Mouse (Mus musculus) skeletal muscle tissue, postnatal 0 days (tissue): Measurements from ENCODE around the gene Ccdc14. TPM values are rescaled to one million over a fixed set of nuclear protein-coding genes. Genes with fewer than 3 reads are reported as not detected.

Experiments used
- polyA plus RNA-seq: library from polyadenylated mRNA; unstranded; fragments of >200 nt; fragmentation: Nextera tagmentation; extraction: Ambion mirVana; gene quantifications from 2 replicates; pipeline ENCODE4 v1.2.1, GENCODE M21; 2015

Ccdc14 gene
- polyA plus RNA-seq: 1.4 and 2.1 TPM in 2 replicates

DNA sequence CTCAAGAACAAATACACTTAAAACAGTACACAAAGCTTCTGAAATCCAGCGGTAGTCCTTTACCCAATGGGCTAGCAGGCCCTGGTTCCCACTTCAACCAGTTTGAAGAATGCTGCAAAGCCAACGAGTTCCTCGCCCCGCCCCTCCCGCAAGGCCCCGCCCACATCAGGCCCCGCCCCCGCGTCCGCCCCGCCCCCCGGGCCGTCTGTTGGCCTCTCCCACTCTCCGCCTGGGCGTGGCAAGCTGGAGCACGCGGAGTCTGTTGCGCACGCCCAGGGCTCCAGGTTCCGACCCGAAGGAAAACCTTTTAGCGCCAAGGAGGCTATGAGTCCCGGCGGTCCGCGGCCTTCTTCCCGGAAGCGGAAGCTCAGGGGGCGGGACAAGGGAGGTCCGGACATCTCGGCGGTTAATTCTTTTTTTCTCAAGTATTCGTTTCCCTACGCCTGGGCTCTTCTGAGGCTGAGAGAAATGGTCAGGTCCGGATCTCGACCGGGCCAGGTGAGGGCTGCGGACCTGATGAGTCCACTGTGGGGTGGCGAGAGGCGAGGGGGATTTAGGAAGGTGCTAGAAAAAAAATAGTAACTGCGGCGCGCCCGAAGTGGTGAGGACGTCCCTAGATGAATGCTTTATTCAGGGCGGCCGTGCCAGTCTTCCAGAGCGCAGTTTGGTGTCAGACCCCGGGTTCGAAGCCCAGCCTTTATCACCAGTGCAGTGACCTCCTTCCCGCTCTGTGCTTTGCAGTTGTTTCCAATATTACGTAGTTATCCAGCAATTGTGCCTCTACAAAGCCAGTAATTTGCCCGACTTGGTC, at the start of gene Ccdc14:
Ccdc14 (plus strand) TSS at position 283 of the 811 bp plus-strand sequence.

DNA sequence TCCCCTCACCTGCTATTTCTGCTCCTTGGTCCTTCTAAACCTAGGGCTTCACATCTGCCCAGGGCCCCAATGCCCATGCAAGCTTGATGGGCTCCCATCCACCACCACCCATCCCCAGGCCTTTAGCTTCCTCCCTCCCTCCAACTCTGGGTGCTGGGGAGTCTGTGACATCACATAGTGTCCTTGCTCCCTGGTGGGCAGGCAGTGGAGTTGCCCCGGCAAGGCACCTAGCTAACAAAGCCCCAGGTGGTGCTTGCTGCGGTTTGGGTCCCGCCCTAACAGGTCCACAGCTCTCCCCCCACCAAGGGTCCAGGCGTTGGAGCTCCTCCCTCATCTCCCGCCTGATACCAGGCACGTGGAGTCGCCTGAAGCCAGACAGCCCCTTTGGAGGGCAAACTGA, 40.8 kb upstream of the Ccdc14 start, which contains the start of gene Ropn1:
Ropn1 (plus strand) TSS at position 301 of the 400 bp plus-strand sequence.

DNA sequence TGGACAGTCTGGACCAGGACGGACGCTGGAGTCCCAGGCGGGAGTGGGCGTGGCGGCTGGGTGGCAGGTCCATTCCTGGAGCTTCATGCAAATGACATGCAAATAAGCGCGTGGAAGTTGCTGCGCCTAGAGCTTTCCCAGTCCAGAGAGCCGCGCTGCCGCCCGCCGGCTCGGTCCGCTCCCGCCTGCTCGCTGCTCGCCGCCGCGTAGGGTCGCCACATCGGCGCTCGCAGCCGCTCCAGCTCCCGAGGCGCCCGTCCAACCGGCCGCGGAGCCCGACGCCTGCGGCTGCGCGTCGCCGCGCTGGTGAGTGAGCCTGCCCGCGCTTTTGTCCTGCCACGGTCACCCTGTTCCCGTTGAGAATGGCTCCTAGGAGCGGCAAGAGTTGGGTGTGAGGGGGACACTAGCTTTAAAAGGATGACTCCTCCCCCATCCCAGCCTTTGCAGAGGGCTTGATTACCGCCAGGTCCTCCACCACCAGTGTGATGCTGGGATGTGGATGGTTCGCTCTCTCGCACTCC, 54.7 kb downstream of the Ccdc14 start, which contains the start of gene Mylk:
Mylk (plus strand) TSS at position 146 of the 521 bp plus-strand sequence.

Other genes with a start within 250 kb of the Ccdc14 start
- gene Kalrn, start 117.1 kb upstream of the Ccdc14 start, polyA plus RNA-seq: 7.2 and 9.4 TPM in 2 replicates
- gene Ropn1, start 40.7 kb upstream of the Ccdc14 start, polyA plus RNA-seq: not detected in 2 replicates
- 11.6 and 16.5 TPM in 2 replicates for gene Mylk, start 54.6 kb downstream of the Ccdc14 start, polyA plus RNA-seq